Mouse (Mus musculus) neutrophil, adult 59 days (primary cell): ENCODE data around the gene Sh3yl1. TPM values are rescaled to one million over a fixed set of nuclear protein-coding genes. Genes with fewer than 3 reads are reported as not detected.

Source experiments
- total RNA-seq, 2 experiments: library from RNA; stranded (reverse); gene quantifications; 1 replicate in 1 of 2; 2 replicates in 1 of 2; pipeline ENCODE4 v1.2.4; 2023

Sh3yl1 gene
- 1 to 10 TPM; 2.2 to 3.2 TPM for total RNA-seq

DNA sequence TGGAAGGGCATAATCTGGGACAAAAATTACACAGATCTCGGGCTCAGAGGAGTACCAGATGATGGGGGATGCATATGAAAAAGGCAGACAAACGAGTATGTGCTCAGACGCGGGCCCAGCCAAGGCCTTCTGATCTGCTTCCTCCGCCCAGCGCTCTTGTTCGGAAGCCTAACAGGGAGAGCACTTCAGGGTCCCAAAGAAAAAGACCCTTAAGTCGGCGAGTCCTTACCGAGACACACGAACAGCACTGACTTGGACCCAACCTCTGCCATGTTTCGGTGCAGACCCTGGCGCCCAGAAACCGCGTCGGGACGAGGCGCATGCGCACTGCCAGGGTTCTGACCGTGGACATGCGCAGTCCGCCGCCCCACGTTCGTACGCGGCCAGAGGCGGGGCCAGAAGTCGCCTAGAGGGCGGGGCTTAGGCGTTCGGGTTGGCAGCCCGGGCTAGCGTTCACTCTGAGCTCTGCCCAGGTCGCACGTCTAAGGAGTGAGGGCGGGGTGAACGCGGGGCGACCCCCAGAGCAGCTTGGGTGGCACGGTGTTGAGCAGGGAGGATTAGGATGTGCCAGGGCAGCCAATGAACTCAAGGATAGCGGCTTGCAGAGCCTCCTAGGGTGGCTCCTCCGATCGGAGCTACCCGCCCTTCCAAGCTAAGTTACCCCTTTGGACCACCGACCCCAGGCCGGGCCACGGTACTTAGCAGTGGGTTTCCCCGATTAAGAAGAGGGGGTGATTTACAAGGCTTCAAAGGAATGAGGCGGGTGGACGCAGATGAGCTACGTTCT is at the start of gene Sh3yl1, which contains the start of gene Acp1:
TSS of gene Sh3yl1 (plus strand) at position 408 of the 787 bp plus-strand sequence.
TSS of gene Acp1 (minus strand) at position 329 of the 787 bp plus-strand sequence.

DNA sequence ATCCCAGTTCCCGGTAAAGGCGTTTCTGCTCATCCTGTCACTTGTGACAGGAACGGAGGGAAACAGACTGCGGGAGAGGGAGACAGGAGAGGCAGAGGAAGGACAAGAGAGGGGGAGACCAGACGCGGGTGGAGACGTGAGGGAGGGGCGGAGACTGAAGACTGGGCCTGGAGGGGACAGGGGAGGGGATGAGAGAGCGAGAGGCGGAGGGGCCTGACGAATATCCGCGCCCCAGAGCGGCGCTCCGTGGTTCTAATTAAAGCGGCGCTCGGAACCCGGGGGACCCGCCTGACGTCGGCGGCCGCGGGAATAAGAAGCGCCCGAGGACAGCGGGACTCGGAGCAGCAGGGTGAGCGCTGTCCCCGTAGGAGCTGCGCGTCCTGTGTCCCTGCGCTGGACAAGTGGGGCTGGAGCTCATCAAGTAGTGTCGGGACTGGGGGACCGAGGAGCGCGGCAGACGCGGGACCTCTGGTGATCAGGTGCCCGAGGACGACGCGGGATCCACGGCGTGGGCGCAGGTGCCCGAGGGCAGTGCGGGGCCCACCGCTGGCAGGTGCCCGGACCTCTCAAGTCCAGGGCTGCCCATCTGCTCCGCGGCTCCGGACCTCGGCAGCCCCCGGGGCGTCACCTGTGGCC is 27.4 kb upstream of the Sh3yl1 start, which contains the start of gene Alkal2:
TSS of gene Alkal2 (plus strand) at position 337 of the 636 bp plus-strand sequence.

Other genes with a start within 250 kb of the Sh3yl1 start
- gene Alkal2, start 27.3 kb upstream of the Sh3yl1 start, total RNA-seq, result not detected
- 10 to 100 TPM; 21.7 to 24.7 TPM for gene Acp1, start 79 bp upstream of the Sh3yl1 start, total RNA-seq
- gene Fam110c, start 162.2 kb downstream of the Sh3yl1 start, total RNA-seq, result under 1 TPM in 1 of 2 experiments, not detected in 1; 0.33 TPM